Mouse (Mus musculus) liver, postnatal 0 days (tissue): ENCODE data around the gene Ankrd50.

Source experiments
- CTCF ChIP-seq: sonication (generic); IDR thresholded peaks from 2 replicates; pipeline ENCODE4 v1.5.1; 2016; ENCODE audit warnings: antibody characterized with exemption, low read depth
- EP300 ChIP-seq: IDR thresholded peaks from 2 replicates; pipeline ENCODE4 v1.6.1; 2016; ENCODE audit warnings: antibody characterized with exemption, low read depth, mild to moderate bottlenecking

DNA sequence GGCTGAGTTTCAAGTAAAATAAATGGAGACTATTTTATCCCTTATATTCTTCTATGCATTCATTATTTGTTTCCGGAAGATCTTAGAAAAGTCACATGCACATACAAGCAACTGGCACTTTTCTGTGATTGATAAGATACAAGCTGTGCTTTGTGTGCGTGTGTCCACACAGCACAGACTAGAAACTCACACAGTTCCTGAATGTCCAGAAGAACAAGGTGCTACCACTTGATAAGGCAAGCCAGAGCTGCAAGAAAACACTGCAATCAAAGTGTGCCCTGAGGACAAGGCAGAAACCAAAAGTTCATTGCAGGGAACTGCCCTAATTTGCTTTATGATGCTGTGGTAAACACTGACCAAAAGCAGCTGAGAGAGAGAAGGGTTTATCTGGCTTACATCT, 6.1 kb upstream of the Ankrd50 start:
- no peak for TF ChIP-seq CTCF
- TF ChIP-seq EP300 = no peak
